Mouse (Mus musculus) kidney, postnatal 0 days (tissue): ENCODE data around the gene Fzd9. TPM values are rescaled to one million over a fixed set of nuclear protein-coding genes. Genes with fewer than 3 reads are reported as not detected.
A peak's percentile ranks its signal among the peaks of the same experiment; 100 is the strongest.

Experiments used
- ATAC-seq: fragments of 200-750 bp; cut with Nextera tagmentation; replicated peaks from 2 replicates; pipeline ENCODE4 v1.8.0; 2017; ENCODE audit warnings: low read depth, moderate number of reproducible peaks, moderate TSS enrichment, moderate library complexity; ENCODE audit not compliant: low FRiP score
- DNase-seq: peaks from one replicate; pipeline ENCODE4 v3.0.0-alpha.2; 2016; ENCODE audit warnings: low spot score
- H3K27ac ChIP-seq: fragments of 300-500 bp; sonication (generic); 2 replicates; pipeline ENCODE4 v1.5.1; 2014; ENCODE audit warnings: mild to moderate bottlenecking
- H3K27me3 ChIP-seq: fragments of 300-500 bp; sonication (generic); 2 replicates; pipeline ENCODE4 v1.6.1; 2014; ENCODE audit warnings: low read length, mixed read lengths; ENCODE audit not compliant: insufficient read depth
- H3K36me3 ChIP-seq: fragments of 300-500 bp; sonication (generic); 2 replicates; pipeline ENCODE4 v1.6.1; 2014; ENCODE audit warnings: low read length, mixed read lengths; ENCODE audit not compliant: insufficient read depth
- H3K4me1 ChIP-seq: fragments of 300-500 bp; sonication (generic); replicated peaks from 2 replicates; pipeline ENCODE4 v1.6.1; 2014; ENCODE audit warnings: antibody characterized with exemption, low read length, mixed read lengths; ENCODE audit not compliant: insufficient read depth
- H3K4me2 ChIP-seq: fragments of 300-500 bp; sonication (generic); 2 replicates; pipeline ENCODE4 v1.6.1; 2014; ENCODE audit warnings: mild to moderate bottlenecking, low read length, moderate library complexity, mixed read lengths
- H3K4me3 ChIP-seq: fragments of 300-500 bp; sonication (generic); replicated peaks from 2 replicates; pipeline ENCODE4 v1.5.1; 2014; ENCODE audit warnings: low read depth, low read length
- H3K9ac ChIP-seq: fragments of 300-500 bp; sonication (generic); 2 replicates; pipeline ENCODE4 v1.6.1; 2014; ENCODE audit warnings: low read depth, low read length
- H3K9me3 ChIP-seq: fragments of 300-500 bp; sonication (generic); replicated peaks from 2 replicates; pipeline ENCODE4 v1.6.1; 2016; ENCODE audit warnings: low read length, inconsistent platforms, mixed read lengths
- CTCF ChIP-seq: IDR thresholded peaks from 2 replicates; pipeline ENCODE4 v1.5.1; 2016; ENCODE audit warnings: antibody characterized with exemption, low read depth, mild to moderate bottlenecking, moderate library complexity
- WGBS: fragments of 180-500 bp; shearing (Covaris S2); extraction: QIAGEN DNeasy Blood & Tissue Kit; methylation state at CpG from one replicate; pipeline ENCODE4 v1.1.7; 2014; 5-methylcytosine and 5-hydroxymethylcytosine counted together
- polyA plus RNA-seq: library from polyadenylated mRNA; unstranded; fragments of >200 nt; fragmentation: Nextera tagmentation; extraction: Ambion mirVana; gene quantifications from 2 replicates; pipeline ENCODE4 v1.2.1, GENCODE M21; 2015

The Fzd9 gene
- polyA plus RNA-seq, 1 experiment from 2014 or later, result 0.93 TPM

- H3K9me3 ChIP-seq, result no peaks in the 10 kb centered on the region
- H3K4me1 ChIP-seq, result peaks cover 6% of the 10 kb centered on the region; the same call in 1 of the 2 replicates
- H3K36me3 ChIP-seq, result peaks cover 11% of the 10 kb centered on the region; the same call in 1 of the 2 replicates
- WGBS, result 1% methylated on average over 78 of the region's 92 CpGs
- H3K4me3 ChIP-seq, result peak overlapping the region; percentile 46
- ATAC-seq (peak; percentile 50), DNase-seq (peak; percentile 10)
- H3K27me3 ChIP-seq, result 0 out of 2 replicates have a peak, but pooled peaks cover 8% of the 10 kb centered on the region
- H3K9ac ChIP-seq, result peak overlapping the region; percentile 32; the same call in 1 of the 2 replicates
- H3K4me2 ChIP-seq, result peak overlapping the region; percentile 91
- no peak overlapping the region for H3K27ac ChIP-seq
- TF ChIP-seq CTCF, result no peak
These were observed 598 bp downstream of the Fzd9 start for GRCm38 (mm10) chr5:135250186-135251078.

GRCm38 (mm10) chr5:135248956-135249676 is 1.9 kb downstream of the Fzd9 start:
- Histone ChIP-seq H3K36me3 (peaks cover 24% of the 10 kb centered on the region), H3K9me3 (no peaks in the 10 kb centered on the region), H3K4me3 (no peak overlapping the region), H3K4me1 (peaks cover 6% of the 10 kb centered on the region; the same call in 1 of the 2 replicates), H3K4me2 (no peak overlapping the region), H3K9ac (no peak overlapping the region), H3K27ac (no peak overlapping the region), H3K27me3 (0 out of 2 replicates have a peak, but pooled peaks cover 8% of the 10 kb centered on the region)
- no peak for ATAC-seq
- DNase-seq, result no peak
- TF ChIP-seq CTCF, result no peak
- WGBS, result 84% methylated on average over 16 of the region's 16 CpGs

GRCm38 (mm10) chr5:135247337-135247736 is 3.7 kb downstream of the Fzd9 start:
- Histone ChIP-seq H3K9ac (no peak overlapping the region), H3K27me3 (0 out of 2 replicates have a peak, but pooled peaks cover 8% of the 10 kb centered on the region), H3K4me1 (peaks cover 6% of the 10 kb centered on the region; the same call in 1 of the 2 replicates), H3K4me3 (no peak overlapping the region), H3K4me2 (no peak overlapping the region), H3K36me3 (peaks cover 40% of the 10 kb centered on the region), H3K27ac (no peak overlapping the region), H3K9me3 (no peaks in the 10 kb centered on the region)
- ATAC-seq (no peak), DNase-seq (no peak)
- 72% methylated on average over 9 of the region's 9 CpGs for WGBS
- TF ChIP-seq CTCF, result no peak

- H3K27ac ChIP-seq, result no peak overlapping the region
- WGBS, result 65% methylated on average over 4 of the region's 4 CpGs
- H3K4me1 ChIP-seq, result peaks cover 6% of the 10 kb centered on the region; the same call in 1 of the 2 replicates
- DNase-seq, result no peak
- peaks cover 46% of the 10 kb centered on the region for H3K36me3 ChIP-seq
- 0 out of 2 replicates have a peak, but pooled peaks cover 8% of the 10 kb centered on the region for H3K27me3 ChIP-seq
- no peak overlapping the region for H3K4me3 ChIP-seq
- H3K4me2 ChIP-seq, result no peak overlapping the region
- no peak for ATAC-seq
- no peak overlapping the region for H3K9ac ChIP-seq
- TF ChIP-seq CTCF, result no peak
- no peaks in the 10 kb centered on the region for H3K9me3 ChIP-seq
These were observed 4.5 kb downstream of the Fzd9 start for GRCm38 (mm10) chr5:135246531-135246930.

GRCm38 (mm10) chr5:135243166-135243565 is 7.9 kb downstream of the Fzd9 start:
- DNase-seq (no peak), ATAC-seq (no peak)
- Histone ChIP-seq H3K27ac (no peak overlapping the region), H3K4me2 (no peak overlapping the region), H3K9me3 (no peaks in the 10 kb centered on the region), H3K27me3 (no peaks in the 10 kb centered on the region), H3K36me3 (peaks cover 75% of the 10 kb centered on the region), H3K9ac (no peak overlapping the region), H3K4me1 (no peaks in the 10 kb centered on the region), H3K4me3 (no peak overlapping the region)
- no peak for TF ChIP-seq CTCF
- 93% methylated on average over 1 of the region's 1 CpGs for WGBS

- ATAC-seq (no peak), DNase-seq (no peak)
- WGBS, result 95% methylated on average over 3 of the region's 3 CpGs
- Histone ChIP-seq H3K36me3 (peaks cover 80% of the 10 kb centered on the region), H3K27ac (no peak overlapping the region), H3K4me1 (no peaks in the 10 kb centered on the region), H3K27me3 (no peaks in the 10 kb centered on the region), H3K9ac (no peak overlapping the region), H3K4me3 (no peak overlapping the region), H3K4me2 (no peak overlapping the region), H3K9me3 (no peaks in the 10 kb centered on the region)
- TF ChIP-seq CTCF, result no peak
These were observed 8.4 kb downstream of the Fzd9 start for GRCm38 (mm10) chr5:135242608-135243007.
